Mouse (Mus musculus) embryonic fibroblast, embryonic 13.5 days (primary cell): Measurements from ENCODE around the gene Plxdc2. TPM values are rescaled to one million over a fixed set of nuclear protein-coding genes. Genes with fewer than 3 reads are reported as not detected.
A peak's percentile ranks its signal among the peaks of the same experiment; 100 is the strongest.

Experiments
- H3K27ac ChIP-seq: 2 replicates; pipeline ENCODE4 v1.5.1; 2012; ENCODE audit warnings: low read length, control low read depth, inconsistent platforms; ENCODE audit not compliant: insufficient read depth
- H3K4me1 ChIP-seq: 2 replicates; pipeline ENCODE4 v1.6.1; 2011; ENCODE audit warnings: low read length; ENCODE audit not compliant: control insufficient read depth, insufficient read depth
- H3K4me3 ChIP-seq: 2 replicates; pipeline ENCODE4 v1.5.1; 2011; ENCODE audit warnings: mild to moderate bottlenecking, control low read depth, low read length; ENCODE audit not compliant: insufficient read depth
- CTCF ChIP-seq: IDR thresholded peaks from 2 replicates; pipeline ENCODE4 v1.5.1; 2011; ENCODE audit warnings: mild to moderate bottlenecking, control low read depth, low read length, moderate library complexity, borderline replicate concordance; ENCODE audit not compliant: insufficient read depth
- POLR2A ChIP-seq: IDR thresholded peaks from 2 replicates; pipeline ENCODE4 v1.6.1; 2011; ENCODE audit warnings: low read depth, mild to moderate bottlenecking, control low read depth, low read length, moderate library complexity
- polyA plus RNA-seq: library from polyadenylated mRNA; stranded (reverse); fragments of >200 nt; gene quantifications from 2 replicates; pipeline ENCODE4 v1.2.4, GENCODE M21; 2011; ENCODE audit warnings: low read depth; ENCODE audit not compliant: missing spikeins, insufficient read length

The Plxdc2 gene
- polyA plus RNA-seq, 1 experiment, result 121 TPM

DNA sequence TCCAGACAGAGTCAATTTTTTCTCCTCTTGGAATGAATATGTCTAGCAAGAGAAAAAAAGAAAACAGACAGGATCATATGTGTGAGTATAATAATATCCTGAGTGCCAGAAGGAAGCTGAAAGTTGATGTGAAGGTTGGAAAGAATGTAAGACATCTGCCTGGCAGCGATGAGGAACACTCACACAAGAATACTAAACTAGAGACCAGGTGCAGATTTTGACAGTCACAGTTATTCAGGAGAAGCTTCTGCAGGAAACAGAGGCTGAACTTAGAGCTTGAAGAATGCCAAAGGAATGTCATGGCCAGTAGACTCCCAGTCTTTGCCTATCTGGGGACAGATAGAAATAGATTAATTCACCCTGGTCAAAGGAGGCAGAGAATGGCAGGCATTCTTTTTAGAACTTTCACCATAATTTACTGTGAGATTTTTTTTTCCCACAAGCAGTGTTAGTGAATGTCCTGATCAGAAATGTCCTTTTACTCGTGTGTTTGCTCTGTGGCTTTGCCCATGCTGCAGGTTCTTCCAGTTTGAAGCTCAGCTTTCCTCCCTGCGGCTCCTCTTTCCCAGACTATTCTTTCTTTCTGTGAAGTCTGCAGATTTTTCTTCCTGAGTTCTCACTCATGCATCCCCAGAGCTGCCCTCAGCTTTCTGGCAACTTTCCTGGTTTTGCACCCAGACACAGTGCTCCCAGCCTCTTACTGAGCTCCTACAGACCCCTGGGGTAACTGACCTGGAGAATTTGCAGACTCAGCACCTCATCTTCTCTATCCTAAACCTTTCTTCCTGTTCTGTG is 251.9 kb downstream of the Plxdc2 start:
- peak overlapping the region; percentile 86 for H3K27ac ChIP-seq
- no peak overlapping the region for H3K4me3 ChIP-seq
- TF ChIP-seq CTCF, result no peak
- peaks cover 2% of the 10 kb centered on the region; the same call in 1 of the 2 replicates for H3K4me1 ChIP-seq

DNA sequence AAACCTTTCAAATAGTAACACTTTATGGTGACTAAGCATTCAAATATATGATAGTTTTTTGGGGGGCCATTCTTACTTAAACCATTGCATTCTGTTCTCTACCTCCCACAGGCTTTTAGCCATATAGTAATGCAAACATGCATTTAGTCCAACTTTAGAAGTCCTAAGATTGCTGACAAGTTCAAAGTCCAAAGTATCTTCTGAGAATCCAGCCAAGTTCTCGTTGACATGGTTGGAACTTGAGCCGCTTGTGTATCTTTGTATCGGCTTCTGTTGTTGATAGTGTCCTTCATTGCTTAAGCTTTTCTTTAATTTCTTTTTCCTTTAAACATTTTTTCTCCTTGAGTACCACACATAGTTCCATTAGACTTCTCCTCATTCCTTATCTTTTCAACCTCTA is 286.0 kb downstream of the Plxdc2 start:
- no peak for TF ChIP-seq POLR2A
- TF ChIP-seq CTCF, result no peak
- Histone ChIP-seq H3K4me1 (no peaks in the 10 kb centered on the region), H3K27ac (no peak overlapping the region), H3K4me3 (no peak overlapping the region)

GRCm38 (mm10) chr2:16651713-16652112 is 295.6 kb downstream of the Plxdc2 start:
- TF ChIP-seq CTCF (no peak), POLR2A (no peak)
- Histone ChIP-seq H3K27ac (no peak overlapping the region), H3K4me3 (no peak overlapping the region), H3K4me1 (peaks cover 2% of the 10 kb centered on the region; the same call in 1 of the 2 replicates)

- Histone ChIP-seq H3K27ac (no peak overlapping the region), H3K4me1 (no peaks in the 10 kb centered on the region), H3K4me3 (no peak overlapping the region)
- no peak for TF ChIP-seq POLR2A
- TF ChIP-seq CTCF, result no peak
Observed at GRCm38 (mm10) chr2:16664516-16664915, 308.4 kb downstream of the Plxdc2 start.

DNA sequence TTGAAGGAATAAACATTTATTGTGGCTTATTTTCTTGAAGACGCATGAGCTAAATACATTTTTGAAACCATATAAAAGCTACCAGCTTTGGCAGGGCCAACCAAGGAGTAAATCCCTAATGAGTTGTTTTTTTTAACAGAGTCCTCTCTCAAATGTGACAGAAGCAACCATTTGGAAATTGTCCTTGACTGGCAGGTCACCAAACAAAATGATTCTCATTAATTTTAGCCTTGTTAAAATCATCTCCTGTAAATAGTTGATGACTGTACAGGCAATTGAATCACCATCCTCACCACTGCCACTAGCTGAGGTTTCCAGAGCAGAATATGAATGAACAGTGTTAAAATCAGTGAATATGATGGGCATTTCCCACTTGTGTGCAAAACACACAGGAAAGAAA is 312.3 kb downstream of the Plxdc2 start:
- Histone ChIP-seq H3K27ac (no peak overlapping the region), H3K4me1 (no peaks in the 10 kb centered on the region), H3K4me3 (no peak overlapping the region)
- TF ChIP-seq POLR2A (no peak), CTCF (no peak)

DNA sequence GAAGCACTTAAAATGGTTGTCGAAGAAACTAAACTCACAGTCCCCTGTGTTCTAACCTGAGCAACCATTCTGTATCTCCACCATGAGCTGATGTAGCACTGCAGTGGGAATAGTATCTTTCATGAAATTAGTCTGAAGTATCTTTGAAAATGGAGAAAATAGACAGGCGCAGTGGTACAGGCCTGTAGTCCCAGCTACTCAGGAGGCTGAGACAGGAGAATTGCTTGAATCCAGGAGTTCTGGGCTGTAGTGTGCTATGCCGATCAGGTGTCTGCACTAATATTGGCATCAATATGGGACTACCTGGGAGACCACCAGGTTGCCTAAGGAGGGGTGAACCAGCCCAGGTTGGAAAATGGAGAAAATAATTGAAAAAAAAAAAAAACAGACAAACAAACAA is 326.8 kb downstream of the Plxdc2 start:
- Histone ChIP-seq H3K4me3 (no peak overlapping the region), H3K27ac (no peak overlapping the region), H3K4me1 (no peaks in the 10 kb centered on the region)
- no peak for TF ChIP-seq CTCF
- no peak for TF ChIP-seq POLR2A

DNA sequence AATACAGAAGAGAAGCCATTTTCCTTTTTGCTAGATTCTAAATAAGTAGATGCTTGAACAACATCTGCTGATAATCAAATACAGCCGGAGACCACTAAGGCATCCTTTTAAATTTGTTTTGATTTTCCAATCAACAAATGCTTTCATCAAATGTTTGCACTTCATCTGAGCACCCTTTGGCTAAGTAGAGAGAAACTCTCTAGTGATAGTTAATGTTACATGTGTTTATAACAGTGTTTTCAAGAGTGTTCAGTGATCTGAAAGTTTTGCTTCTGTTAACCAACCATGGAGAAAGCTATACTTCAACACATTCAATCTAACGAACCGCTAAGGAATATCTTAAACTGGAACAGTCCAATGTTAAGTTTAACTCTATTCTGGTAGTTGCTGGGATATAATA is 327.6 kb downstream of the Plxdc2 start:
- no peak overlapping the region for H3K4me3 ChIP-seq
- no peaks in the 10 kb centered on the region for H3K4me1 ChIP-seq
- no peak overlapping the region for H3K27ac ChIP-seq
- no peak for TF ChIP-seq POLR2A
- no peak for TF ChIP-seq CTCF

GRCm38 (mm10) chr2:16684529-16684928 is 328.4 kb downstream of the Plxdc2 start:
- TF ChIP-seq CTCF (no peak), POLR2A (no peak)

DNA sequence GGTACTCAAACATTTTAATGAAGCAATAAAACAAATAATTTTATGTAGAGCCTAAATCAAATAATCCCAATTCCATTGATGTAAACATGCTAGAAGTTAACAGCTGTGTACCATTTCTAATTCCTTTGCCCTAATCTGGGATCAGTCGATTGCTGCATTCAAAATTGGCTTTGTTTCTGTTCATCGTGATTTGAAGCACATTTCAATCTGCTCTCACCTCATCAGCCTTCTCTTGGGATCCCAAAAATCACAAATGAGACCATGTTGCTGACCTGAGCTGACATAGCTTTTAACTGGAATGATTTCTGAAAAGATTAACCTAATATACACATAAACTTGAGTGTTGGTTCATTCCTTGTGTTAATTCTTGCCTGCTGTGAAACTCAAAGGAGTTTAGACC is 340.3 kb downstream of the Plxdc2 start:
- Histone ChIP-seq H3K4me3 (no peak overlapping the region), H3K4me1 (no peaks in the 10 kb centered on the region), H3K27ac (no peak overlapping the region)
- no peak for TF ChIP-seq CTCF
- TF ChIP-seq POLR2A, result no peak

More at GRCm38 (mm10) chr2:16684529-16684928, 328.4 kb downstream of the Plxdc2 start:
- Histone ChIP-seq H3K4me3 (no peak overlapping the region), H3K4me1 (no peaks in the 10 kb centered on the region), H3K27ac (no peak overlapping the region)

GRCm38 (mm10) chr2:16697181-16697580 is 341.1 kb downstream of the Plxdc2 start:
- no peak overlapping the region for H3K4me3 ChIP-seq
- no peak overlapping the region for H3K27ac ChIP-seq
- TF ChIP-seq POLR2A, result no peak
- TF ChIP-seq CTCF, result no peak
- no peaks in the 10 kb centered on the region for H3K4me1 ChIP-seq
